Mouse (Mus musculus): ENCODE results near the gene Sh3rf3.

- TF ChIP-seq HCFC1 (IDR thresholded peaks at IDR 0.05; ENCODE audit: borderline replicate concordance, insufficient read depth, low read length) (no peak), ZNF384 (IDR thresholded peaks at IDR 0.05; ENCODE audit: low read depth, low read length) (no peak), CHD2 (IDR thresholded peaks at IDR 0.05; ENCODE audit: low read depth, low read length) (no peak)
Measured at GRCm38 (mm10) chr10:59109015-59109414, 295.9 kb downstream of the Sh3rf3 start.
